Mouse (Mus musculus): ENCODE data around the gene Rnf4.

DNA sequence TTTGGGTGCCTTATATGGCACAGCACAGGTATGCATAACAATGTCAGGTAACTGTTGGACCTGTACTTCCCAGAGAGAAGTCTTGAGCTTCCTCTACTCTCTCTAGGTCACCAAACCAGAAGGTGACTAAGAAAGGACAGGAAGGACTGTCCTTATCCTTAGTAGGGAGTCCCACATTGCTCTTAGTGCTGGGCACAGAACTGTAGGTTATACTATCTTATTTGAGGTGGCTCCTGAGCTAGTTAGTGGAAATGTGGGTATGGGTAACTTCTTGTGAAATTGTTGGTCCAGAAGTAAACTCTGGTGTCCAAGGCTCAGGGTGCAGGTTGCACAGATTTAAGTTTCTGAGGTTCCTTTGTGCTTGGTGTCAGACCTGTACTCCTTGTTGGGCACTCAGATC is 36.1 kb downstream of the Rnf4 start:
- TF ChIP-seq CTCF (IDR thresholded peaks at IDR 0.05; ENCODE audit: extremely low read depth, insufficient read depth, low read length) (no peak), POLR2A (IDR thresholded peaks at IDR 0.05; ENCODE audit: extremely low read depth, insufficient read depth, low read length) (no peak)

Data from cortical plate, adult 2 months (tissue).